Mouse (Mus musculus) gastrocnemius, postnatal 10 days (tissue): ENCODE measurements around the gene Ttc19. TPM values are rescaled to one million over a fixed set of nuclear protein-coding genes. Genes with fewer than 3 reads are reported as not detected.
"Not testable (repeated sequence)": the region's sequence is repeated elsewhere in the genome, so short reads cannot be mapped to it uniquely, and the experiment has no call there.

Experiments used
- DNase-seq: peaks from one replicate; pipeline ENCODE4 v3.0.0; 2021; ENCODE audit warnings: mixed read lengths
- total RNA-seq, 2 experiments: library from RNA; stranded (reverse); gene quantifications; 2 replicates each; pipeline ENCODE4 v1.2.3; 2021

Ttc19 gene
- total RNA-seq, 2 experiments from 2014 or later: 21.3 to 23.0 TPM

DNA sequence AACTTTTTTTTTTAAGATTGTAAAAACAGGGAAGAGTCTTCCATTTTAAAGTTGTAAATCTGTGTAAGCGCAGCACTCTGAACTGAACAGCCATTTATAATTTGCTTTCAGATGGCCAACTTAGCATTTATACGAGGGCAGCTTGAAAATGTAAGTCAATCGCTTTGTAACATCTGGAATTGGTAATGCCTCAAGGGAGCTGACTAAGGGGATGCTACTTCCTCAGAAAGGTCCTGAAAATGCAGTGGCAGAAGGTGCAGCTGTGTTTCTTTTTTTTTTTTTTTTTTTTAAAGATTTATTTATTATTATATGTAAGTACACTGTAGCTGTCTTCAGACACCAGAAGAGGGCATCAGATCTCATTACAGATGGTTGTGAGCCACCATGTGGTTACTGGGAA is 2.7 kb downstream of the Ttc19 start:
- not testable (repeated sequence) for DNase-seq

DNA sequence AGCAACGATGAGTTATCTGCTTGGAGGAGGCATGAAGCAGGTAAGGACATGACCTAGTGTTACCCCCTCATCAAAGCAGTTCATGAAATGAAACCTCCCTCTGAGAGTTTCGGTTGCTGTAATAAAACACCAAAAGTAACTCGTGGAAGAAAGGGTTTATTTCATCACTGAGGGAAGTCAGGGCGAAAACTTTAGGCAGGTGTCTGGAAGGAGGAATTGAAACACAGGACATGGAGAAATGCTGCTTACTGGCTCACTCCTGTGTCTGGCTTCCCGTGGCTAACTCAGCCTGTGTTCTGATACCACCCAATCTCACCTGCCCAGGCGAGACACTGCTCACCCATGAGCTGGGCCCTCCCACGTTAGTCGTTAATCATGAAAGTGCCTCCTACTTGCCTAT is 3.7 kb downstream of the Ttc19 start:
- no peak for DNase-seq

DNA sequence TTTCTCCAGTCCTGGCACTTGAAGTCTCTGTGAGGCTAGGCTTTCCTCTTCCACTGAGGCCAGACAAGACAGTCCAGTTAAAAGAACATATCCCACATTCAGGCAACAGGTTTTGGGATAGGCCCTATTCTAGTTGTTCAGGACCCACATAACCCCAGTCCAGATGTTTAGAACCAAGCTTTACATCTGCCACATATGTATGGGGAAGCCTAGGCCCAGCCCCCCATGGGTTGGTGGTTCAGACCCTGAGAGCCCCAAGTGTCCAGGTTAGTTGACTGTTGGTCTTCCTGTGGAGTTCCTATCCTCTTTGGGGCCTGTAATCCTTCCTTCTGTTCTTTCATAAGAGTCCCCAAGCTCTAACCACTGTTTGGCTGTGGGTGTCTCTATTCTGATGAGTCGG is 6.4 kb downstream of the Ttc19 start:
- no peak for DNase-seq

DNA sequence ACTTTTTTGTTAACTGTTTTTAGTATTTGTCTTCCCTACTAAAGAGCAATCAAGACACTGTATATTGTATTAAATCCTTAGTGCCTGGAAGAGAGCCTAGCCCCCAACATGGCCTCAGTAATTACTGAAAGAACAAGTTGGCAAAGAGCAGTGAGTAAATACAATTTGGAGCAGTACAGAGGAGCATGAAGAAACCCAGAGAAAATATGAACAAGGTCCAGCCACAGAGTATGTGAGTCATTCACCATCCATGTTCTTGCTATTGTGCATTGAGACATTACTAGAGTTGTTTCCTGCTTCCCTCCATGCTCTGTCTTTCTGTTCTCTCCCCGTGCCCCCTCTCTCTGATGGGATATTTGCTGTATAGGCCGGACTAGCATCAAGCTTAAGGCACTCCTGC is 12.8 kb downstream of the Ttc19 start:
- DNase-seq: no peak

DNA sequence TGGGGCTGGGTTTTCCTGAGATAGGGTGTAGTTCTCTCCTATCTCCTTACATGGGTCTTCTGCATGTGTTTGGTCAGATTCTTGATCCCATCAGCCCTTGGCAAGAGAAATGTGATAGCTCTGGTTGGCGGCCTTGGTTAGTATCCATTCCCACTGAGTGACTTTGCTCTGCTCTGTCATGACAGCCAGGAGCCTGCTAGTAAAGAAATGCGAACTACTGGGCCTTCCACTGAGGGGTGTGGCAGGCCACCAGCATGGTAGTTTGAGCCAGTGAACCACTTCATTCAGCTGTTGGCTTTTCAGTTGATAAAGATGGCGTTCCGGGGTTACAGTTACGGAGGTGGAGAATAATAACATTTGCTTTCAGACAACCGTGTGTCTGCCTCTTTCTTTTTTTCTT is 17.6 kb downstream of the Ttc19 start:
- peak; percentile 23 for DNase-seq

DNA sequence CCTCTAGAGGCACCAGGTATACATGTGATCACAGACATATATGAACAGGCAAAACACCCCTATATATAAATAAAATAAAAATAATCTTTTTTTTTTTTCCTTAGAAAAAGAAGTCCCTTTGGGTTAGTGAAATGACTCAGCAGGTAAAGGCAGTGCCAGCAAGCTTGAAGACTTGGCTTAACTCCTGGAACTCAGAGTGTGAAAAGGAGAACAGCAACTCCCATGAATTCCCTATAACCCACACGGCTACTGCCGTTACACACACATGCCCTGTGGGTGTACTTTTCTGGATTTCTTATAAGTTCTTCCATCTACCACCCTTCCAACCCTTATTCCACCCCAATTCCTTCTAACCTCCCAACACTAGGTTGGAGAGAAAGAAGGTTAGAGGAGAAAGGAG is 24.6 kb downstream of the Ttc19 start:
- DNase-seq: no peak

DNA sequence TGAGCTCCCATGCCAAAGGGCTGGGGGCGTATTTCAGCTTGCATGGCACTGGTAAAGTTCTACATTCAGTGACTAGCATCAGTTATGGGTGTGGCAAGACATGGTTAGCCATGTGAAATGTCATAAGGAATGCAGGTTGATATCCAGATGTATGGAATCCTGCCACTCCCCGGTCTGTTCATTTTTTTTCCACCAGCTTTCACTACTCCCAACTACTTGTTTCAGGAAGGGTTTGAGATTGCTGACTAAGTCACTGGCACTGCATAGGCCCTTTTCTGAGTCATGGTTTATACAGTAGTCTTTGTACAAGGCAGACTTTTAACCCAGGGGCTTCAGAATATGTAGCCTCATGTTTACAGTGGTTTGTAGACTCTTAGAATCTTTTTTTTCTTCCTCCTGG is 28.0 kb downstream of the Ttc19 start:
- DNase-seq: no peak

DNA sequence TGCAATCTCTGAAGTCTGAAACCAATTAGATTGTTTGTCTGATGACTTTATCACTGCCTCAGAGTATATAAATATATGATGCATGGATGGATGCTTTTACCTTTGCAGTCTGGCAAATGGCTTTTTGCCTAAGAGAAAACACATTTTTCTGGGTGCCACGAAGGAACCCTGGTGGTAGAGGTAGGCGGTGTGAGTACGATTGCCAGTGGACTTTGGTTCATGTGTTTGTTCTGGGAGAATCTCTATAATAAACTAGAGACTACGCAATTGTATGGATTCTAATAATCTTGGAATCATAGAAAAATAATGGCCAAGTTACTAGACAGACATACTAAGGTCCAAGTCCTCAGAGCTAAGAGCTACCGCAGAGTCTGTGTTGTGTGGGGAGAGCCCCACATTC is 33.7 kb downstream of the Ttc19 start:
- no peak for DNase-seq

DNA sequence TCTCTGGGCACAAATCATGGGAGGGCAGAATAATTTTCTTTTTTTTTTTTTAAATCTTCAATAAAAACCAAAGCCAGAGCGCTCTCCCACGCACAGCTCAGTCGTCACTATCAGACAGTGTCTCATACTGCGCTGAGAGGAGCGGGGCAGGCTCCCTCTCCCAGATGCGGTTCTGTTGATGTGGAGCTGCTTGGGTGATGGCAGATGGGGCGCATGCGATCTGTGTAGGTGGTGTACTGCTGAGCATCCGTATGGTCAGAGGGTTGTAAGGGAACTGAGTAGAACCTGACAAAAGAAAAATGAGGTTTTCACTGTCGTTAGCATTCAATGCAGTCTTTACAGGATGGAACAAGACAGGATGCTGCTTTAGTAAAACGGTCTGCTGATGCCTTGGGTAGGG is 36.5 kb downstream of the Ttc19 start:
- DNase-seq: no peak

DNA sequence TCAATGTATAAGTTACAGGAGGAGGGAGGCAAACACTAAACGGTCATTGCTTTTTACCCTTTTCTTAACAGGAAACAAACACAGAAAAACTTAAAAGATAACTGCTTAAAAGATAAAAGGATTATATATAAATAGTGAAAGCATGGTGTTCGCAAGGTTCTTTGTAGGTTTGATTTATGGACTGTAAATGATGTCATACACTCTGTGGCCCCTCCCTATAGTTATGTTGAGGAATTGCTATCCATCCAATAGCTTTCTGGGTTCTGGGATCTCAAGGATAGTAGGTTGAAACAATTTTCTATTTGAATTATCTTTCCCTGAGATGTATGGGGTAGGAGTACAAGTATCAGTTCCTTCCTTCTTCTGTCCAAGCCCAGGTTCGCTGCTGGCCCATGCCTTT is 38.8 kb downstream of the Ttc19 start:
- DNase-seq: no peak

DNA sequence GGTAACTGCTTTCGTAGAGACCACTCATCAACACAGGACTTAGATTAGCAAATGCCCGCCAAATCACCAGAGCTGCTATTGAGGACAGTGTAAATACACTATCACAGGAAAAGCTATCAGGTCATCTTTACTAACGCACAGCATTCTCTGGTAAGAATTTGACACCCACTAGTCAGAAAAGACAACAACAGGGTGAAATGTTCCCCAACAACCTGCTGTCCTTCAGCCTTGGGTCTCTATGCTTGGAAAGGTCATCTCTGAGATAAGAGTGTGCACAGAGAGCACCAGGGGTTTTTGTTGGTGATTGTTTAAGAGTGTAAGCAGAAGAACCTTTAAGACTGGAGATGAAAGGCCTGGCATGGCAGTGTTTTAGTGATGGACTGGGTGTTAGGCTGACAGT is 42.4 kb downstream of the Ttc19 start:
- no peak for DNase-seq

DNA sequence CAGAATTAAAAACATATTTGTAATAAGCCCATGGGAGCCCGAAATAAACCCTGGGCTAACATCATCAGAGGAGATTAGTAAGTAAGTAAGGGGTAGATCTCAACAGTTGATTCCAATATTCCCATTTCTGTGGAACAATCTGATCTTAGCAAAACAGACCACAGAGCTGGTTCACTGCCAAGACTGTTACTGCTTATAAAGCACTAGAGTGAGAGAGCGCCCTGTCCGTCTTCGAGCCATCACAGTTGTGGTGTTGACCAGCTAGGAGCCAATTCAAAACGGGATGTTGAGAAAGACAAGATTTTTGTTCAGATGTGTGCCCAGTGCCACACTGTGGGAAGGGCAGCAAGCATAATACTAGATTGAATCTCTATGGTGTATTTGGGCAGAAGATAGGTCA is 49.9 kb downstream of the Ttc19 start:
- peak; percentile 9 for DNase-seq

DNA sequence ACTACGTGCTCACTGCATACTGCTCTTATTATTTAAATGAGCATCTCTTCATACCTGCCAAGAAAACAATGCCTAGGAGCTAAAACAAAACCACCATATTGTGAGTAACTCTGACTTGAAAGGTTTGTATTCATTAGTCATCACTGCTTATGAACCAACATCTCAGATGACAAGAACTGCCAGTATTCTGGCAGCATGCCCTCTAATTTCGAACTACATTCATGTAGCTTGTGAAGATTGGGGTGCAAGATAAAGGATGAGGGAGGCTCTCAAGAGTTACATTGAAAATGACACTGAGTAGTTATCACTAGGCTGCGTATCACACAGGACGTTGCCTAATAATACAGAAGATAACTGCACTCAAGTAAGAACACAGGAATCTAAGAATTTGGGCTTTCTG is 51.0 kb downstream of the Ttc19 start:
- DNase-seq: no peak

DNA sequence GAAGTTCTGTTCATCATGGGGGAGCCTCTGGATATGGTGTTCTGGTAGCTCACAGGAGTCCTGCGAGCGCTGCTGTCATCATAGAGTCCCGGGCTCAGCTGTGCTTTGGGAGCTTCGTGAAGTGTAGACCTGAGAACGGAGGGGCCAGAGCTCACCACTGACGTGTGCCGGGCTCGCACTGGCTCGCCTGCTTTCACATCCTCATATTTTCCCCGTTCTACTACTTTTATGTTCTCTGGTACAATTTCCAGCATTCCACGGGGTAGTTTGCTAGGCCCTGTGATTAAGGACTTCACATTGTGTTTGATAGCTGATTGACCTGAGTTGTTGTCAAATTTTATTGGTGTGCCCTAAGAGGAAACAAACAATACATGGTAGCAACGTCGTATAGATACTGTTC is 61.7 kb downstream of the Ttc19 start:
- DNase-seq: no peak

DNA sequence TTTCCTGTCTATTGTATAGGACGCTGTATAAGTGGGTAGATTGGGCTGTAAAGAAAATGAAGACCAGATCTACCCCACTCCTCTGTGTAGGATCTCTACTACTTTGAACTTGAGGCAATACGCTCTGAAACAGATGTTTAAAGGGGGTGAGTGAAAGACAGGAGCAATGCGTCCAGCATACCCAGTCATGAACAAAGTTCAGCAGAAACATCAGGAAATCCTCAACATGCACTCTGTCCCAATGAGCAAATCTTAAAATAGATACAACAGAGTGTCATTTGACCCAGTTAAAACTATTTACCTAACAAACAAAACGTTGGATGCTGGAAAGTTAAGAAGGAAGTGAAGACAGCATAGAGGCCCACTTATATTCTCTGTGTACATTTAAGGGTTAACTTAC is 70.7 kb downstream of the Ttc19 start:
- no peak for DNase-seq

DNA sequence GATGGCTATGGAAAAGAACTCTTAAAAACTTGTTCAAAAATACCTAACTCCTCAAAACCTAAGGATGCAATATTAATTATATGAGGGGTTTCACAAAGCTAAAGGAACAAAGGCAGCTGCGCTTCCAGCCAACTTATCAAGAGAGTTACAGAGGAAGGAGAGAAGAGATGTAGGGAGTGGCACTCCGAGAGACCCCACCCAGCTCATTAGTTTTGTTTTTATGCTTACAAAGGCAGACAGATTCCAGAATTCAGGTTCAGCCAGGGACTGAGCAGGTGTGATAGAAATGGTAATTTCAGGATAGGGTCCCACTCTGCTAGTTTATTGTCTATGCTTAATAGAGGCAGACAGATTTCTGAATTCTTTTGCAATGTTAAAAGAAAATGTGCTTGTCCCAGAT is 73.9 kb downstream of the Ttc19 start:
- no peak for DNase-seq

DNA sequence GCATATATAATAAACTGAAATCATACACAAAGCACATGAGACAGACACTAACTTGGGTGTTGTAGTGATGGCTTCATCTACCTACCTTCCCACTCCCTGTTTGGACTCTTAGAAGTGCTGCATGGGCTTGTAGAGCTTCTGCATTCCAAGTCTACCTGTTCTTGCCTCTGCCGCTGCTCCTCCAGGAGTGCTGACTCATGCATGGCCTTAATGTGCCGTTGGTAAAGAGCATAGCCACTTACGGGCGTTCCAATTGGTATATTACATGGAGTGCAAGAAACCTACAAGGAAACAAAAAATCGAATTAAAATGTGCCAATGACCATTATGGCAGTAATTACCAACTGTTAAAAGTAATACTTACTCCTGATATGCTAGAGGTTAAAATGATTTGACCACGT is 85.6 kb downstream of the Ttc19 start:
- DNase-seq: no peak

DNA sequence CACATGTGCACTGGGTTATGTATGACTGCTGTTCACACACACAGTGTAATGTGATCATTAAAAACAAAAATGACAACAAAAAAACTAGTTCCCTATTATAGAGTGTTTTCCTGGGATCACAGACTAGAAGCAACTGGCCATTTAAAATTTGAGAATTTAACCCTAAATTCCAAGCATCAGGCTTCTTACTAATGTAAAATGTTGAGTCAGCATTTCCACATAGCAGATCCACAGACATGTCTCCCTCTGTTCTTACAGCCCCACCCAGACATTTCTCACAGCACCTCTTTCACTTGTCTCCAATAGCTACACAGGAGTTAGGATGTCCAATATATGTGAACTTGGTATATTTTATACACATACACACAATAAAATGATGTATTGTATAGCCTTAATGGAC is 88.7 kb downstream of the Ttc19 start:
- DNase-seq: no peak

DNA sequence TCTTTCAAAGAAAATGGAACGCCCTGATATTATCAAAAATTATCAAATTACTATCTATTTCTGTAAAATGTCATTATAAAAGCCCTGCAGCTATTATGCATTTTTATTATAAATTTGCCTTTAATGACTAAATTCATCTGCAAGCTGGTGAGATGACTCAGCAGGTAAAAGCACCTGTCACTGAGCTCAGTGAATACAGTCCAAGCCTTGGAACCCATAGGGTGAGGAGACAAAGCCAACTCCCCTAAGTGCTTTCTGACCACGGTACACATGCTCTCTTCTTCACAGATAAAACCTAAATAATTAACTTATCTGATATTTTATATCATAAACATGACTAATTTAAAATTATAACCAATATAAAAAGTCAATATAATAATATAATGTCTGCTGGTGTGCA is 90.5 kb downstream of the Ttc19 start:
- DNase-seq: no peak

DNA sequence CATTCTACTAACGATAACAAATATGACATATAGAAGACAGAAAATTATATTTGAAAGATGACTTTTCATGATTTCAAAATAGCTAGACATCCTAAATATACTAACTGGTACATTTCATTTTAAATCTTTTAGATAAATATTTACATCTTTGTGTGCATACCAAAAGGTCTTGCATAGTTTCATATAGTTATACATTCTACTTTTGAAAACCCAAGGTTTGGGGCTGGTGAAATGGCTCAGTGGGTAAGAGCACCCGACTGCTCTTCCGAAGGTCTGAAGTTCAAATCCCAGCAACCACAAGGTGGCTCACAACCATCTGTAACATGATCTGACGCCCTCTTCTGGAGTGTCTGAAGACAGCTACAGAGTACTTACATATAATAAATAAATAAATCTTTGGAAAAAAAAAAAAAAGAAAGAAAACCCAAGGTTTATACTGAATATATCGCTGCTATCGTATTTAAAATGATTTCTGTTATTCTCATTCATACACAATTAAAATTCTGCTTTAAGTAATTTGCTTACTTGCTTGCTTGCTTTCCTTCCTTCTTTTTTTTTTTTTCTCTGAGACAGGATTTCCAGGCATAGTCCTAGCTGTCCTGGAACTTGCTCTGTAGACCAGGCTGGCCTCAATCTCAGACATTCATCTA is 96.1 kb downstream of the Ttc19 start:
- DNase-seq: not testable (repeated sequence)

Other genes starting within 250 kb of the Ttc19 start
- gene Adora2b, start 32.5 kb upstream of the Ttc19 start, total RNA-seq: 1 to 10 TPM in 1 of 2 experiments, under 1 TPM in 1; 0.88 to 1.3 TPM
- 10 to 100 TPM; 15.2 to 17.9 TPM for gene Zswim7, start 98 bp upstream of the Ttc19 start, total RNA-seq
- gene Pigl, start 177.0 kb downstream of the Ttc19 start, total RNA-seq: 1 to 10 TPM; 2.9 to 3.7 TPM
- gene Ncor1, start 177.1 kb downstream of the Ttc19 start, total RNA-seq: 100 to 1,000 TPM; 132 to 145 TPM